Mouse (Mus musculus) megakaryocyte, adult 5-6 weeks (primary cell): ENCODE results near the gene Npr1. TPM values are rescaled to one million over a fixed set of nuclear protein-coding genes. Genes with fewer than 3 reads are reported as not detected.

ENCODE experiments used
- total RNA-seq, 2 experiments: library from RNA; stranded (forward) in 1 of 2; stranded (reverse) in 1 of 2; fragments of 153-499, 151-499 nt in 1 of 2; fragments of 221-1000, 200-1000 nt in 1 of 2; gene quantifications; 2 replicates each; pipeline versions ENCODE4 v1.2.3 to v1.2.4; 2015 to 2017

Npr1 gene
- total RNA-seq, 2 experiments from 2014 or later: not detected

Other genes starting within 250 kb of the Npr1 start
- gene Jtb, start 234.3 kb downstream of the Npr1 start, total RNA-seq (2015): 81.2 and 84.5 TPM in 2 replicates
- gene Jtb, start 234.3 kb downstream of the Npr1 start, total RNA-seq (2017): 32.8 and 37.5 TPM in 2 replicates
- gene Creb3l4, start 222.4 kb downstream of the Npr1 start, total RNA-seq (2015): 0.67 TPM in 1 of 2 replicates, not detected in the other
- 0.37 TPM in 1 of 2 replicates, not detected in the other for gene Creb3l4, start 222.4 kb downstream of the Npr1 start, total RNA-seq (2017)
- 20.9 and 23.7 TPM in 2 replicates for gene Slc39a1, start 217.7 kb downstream of the Npr1 start, total RNA-seq (2015)
- 38.3 and 44.1 TPM in 2 replicates for gene Slc39a1, start 217.7 kb downstream of the Npr1 start, total RNA-seq (2017)
- gene Crtc2, start 211.7 kb downstream of the Npr1 start, total RNA-seq (2015): 48.1 and 49.5 TPM in 2 replicates
- gene Crtc2, start 211.7 kb downstream of the Npr1 start, total RNA-seq (2017): 11.3 and 19.4 TPM in 2 replicates
- 30.8 and 38.1 TPM in 2 replicates for gene Dennd4b, start 200.7 kb downstream of the Npr1 start, total RNA-seq (2015)
- gene Dennd4b, start 200.7 kb downstream of the Npr1 start, total RNA-seq (2017): 20.0 and 21.2 TPM in 2 replicates
- 91.6 and 110 TPM in 2 replicates for gene Gatad2b, start 172.7 kb downstream of the Npr1 start, total RNA-seq (2015)
- 25.3 and 33.5 TPM in 2 replicates for gene Gatad2b, start 172.7 kb downstream of the Npr1 start, total RNA-seq (2017)
- 0.21 and 0.33 TPM in 2 replicates for gene Slc27a3, start 75.9 kb downstream of the Npr1 start, total RNA-seq (2015)
- gene Slc27a3, start 75.9 kb downstream of the Npr1 start, total RNA-seq (2017): 1.1 and 3.0 TPM in 2 replicates
- gene Ints3, start 32.2 kb downstream of the Npr1 start, total RNA-seq (2015): 13.7 and 14.7 TPM in 2 replicates
- gene Ints3, start 32.2 kb downstream of the Npr1 start, total RNA-seq (2017): 14.9 and 20.5 TPM in 2 replicates
- gene Ilf2, start 10.3 kb upstream of the Npr1 start, total RNA-seq (2015): 51.8 and 57.3 TPM in 2 replicates
- gene Ilf2, start 10.3 kb upstream of the Npr1 start, total RNA-seq (2017): 103 and 111 TPM in 2 replicates
- gene Snapin, start 25.2 kb upstream of the Npr1 start, total RNA-seq (2015): 41.6 and 47.3 TPM in 2 replicates
- 40.9 and 49.5 TPM in 2 replicates for gene Snapin, start 25.2 kb upstream of the Npr1 start, total RNA-seq (2017)
- gene Chtop, start 43.6 kb upstream of the Npr1 start, total RNA-seq (2015): 97.7 and 99.3 TPM in 2 replicates
- gene Chtop, start 43.6 kb upstream of the Npr1 start, total RNA-seq (2017): 85.7 and 88.3 TPM in 2 replicates
- gene S100a1, start 48.5 kb upstream of the Npr1 start, total RNA-seq (2015): 70.5 and 89.5 TPM in 2 replicates
- gene S100a1, start 48.5 kb upstream of the Npr1 start, total RNA-seq (2017): 50.9 and 80.4 TPM in 2 replicates
- gene S100a13, start 48.6 kb upstream of the Npr1 start, total RNA-seq (2015): 121 and 128 TPM in 2 replicates
- gene S100a13, start 48.6 kb upstream of the Npr1 start, total RNA-seq (2017): 141 and 179 TPM in 2 replicates
- not detected in 2 replicates for gene S100a14, start 61.0 kb upstream of the Npr1 start, total RNA-seq (2015)
- 0.16 TPM in 1 of 2 replicates, not detected in the other for gene S100a14, start 61.0 kb upstream of the Npr1 start, total RNA-seq (2017)
- gene S100a16, start 71.4 kb upstream of the Npr1 start, total RNA-seq (2015): not detected in 2 replicates
- not detected in 2 replicates for gene S100a16, start 71.4 kb upstream of the Npr1 start, total RNA-seq (2017)
- gene S100a3, start 94.7 kb upstream of the Npr1 start, total RNA-seq (2015): 0.66 TPM in 1 of 2 replicates, not detected in the other
- gene S100a3, start 94.7 kb upstream of the Npr1 start, total RNA-seq (2017): not detected in 2 replicates
- not detected in 2 replicates for gene S100a2, start 124.4 kb upstream of the Npr1 start, total RNA-seq (2015)
- not detected in 2 replicates for gene S100a2, start 124.4 kb upstream of the Npr1 start, total RNA-seq (2017)
- not detected in 2 replicates for gene Gm42674, start 136.0 kb upstream of the Npr1 start, total RNA-seq (2015)
- 2.9 and 5.7 TPM in 2 replicates for gene Gm42674, start 136.0 kb upstream of the Npr1 start, total RNA-seq (2017)
- gene S100a4, start 137.9 kb upstream of the Npr1 start, total RNA-seq (2015): 2,878 and 2,936 TPM in 2 replicates
- 3,102 and 3,469 TPM in 2 replicates for gene S100a4, start 137.9 kb upstream of the Npr1 start, total RNA-seq (2017)
- gene S100a5, start 142.7 kb upstream of the Npr1 start, total RNA-seq (2015): not detected in 2 replicates
- gene S100a5, start 142.7 kb upstream of the Npr1 start, total RNA-seq (2017): 3.4 TPM in 1 of 2 replicates, not detected in the other
- 2,141 and 2,313 TPM in 2 replicates for gene S100a6, start 147.0 kb upstream of the Npr1 start, total RNA-seq (2015)
- 1,043 and 1,047 TPM in 2 replicates for gene S100a6, start 147.0 kb upstream of the Npr1 start, total RNA-seq (2017)
- gene S100a7a, start 188.2 kb upstream of the Npr1 start, total RNA-seq (2015): 0.11 and 0.31 TPM in 2 replicates
- gene S100a7a, start 188.2 kb upstream of the Npr1 start, total RNA-seq (2017): 0.29 TPM in 1 of 2 replicates, not detected in the other
- gene S100a8, start 203.1 kb upstream of the Npr1 start, total RNA-seq (2015): 16,705 and 21,369 TPM in 2 replicates
- 18,572 and 19,307 TPM in 2 replicates for gene S100a8, start 203.1 kb upstream of the Npr1 start, total RNA-seq (2017)
- 25,767 and 33,746 TPM in 2 replicates for gene S100a9, start 229.9 kb upstream of the Npr1 start, total RNA-seq (2015)
- 12,484 and 18,004 TPM in 2 replicates for gene S100a9, start 229.9 kb upstream of the Npr1 start, total RNA-seq (2017)